Mouse (Mus musculus) brain, embryonic 14.5 days (tissue): ENCODE measurements around the gene Igfbp6.

Experiments
- CTCF ChIP-seq: fragments of 200-500 bp; IDR thresholded peaks from 2 replicates; pipeline ENCODE4 v1.5.1; 2012; ENCODE audit warnings: inconsistent platforms, mild to moderate bottlenecking, moderate library complexity, borderline replicate concordance; ENCODE audit not compliant: insufficient read depth, insufficient read length; ENCODE audit errors: extremely low read depth
- POLR2A ChIP-seq: fragments of 200-500 bp; IDR thresholded peaks from 2 replicates; pipeline ENCODE4 v1.6.1; 2012; ENCODE audit warnings: mild to moderate bottlenecking, inconsistent platforms, borderline replicate concordance; ENCODE audit not compliant: poor library complexity, insufficient read depth, insufficient read length, severe bottlenecking; ENCODE audit errors: extremely low read depth

DNA sequence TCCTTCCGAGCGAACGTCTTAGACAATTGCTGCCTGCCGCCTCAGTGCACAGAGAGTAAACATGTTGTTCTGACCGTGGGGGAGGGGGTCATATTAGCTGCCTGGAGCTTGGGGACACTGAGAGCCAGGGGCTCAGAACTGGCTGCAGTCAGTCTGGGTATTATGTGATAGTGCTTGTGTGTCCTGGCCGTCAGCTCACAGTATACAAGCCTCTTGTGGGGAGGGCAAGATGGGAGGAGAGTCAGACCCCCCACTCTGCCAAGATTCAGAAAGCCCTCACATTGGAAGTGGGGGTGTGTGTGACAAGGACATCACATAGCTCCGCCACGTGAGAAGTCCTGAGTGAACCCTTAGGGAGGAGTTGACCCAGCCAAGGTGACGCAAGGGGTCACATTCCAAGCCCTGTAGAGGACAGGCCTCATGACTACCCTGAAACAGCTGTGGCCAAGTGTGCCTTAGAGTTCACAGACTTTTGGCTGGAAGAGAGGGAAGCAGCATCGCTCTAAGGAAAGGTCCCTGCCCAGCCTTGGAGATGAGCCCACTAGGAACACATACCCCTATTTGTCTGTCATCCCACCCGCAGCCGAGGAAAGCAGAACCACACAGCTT lies 40.1 kb upstream of the Igfbp6 start:
- TF ChIP-seq POLR2A (no peak), CTCF (no peak)
